Mouse (Mus musculus) adrenal gland (tissue): ENCODE data around the gene Nrsn2.
"Not testable (repeated sequence)": the region's sequence is repeated elsewhere in the genome, so short reads cannot be mapped to it uniquely, and the experiment has no call there.

ENCODE experiments used
- intact Hi-C: fragments of 180-260 bp; cut with DNase I; formaldehyde crosslinking; loops from one replicate; pipeline ENCODE4 v1.15.1; 2025

Gene Nrsn2

DNA sequence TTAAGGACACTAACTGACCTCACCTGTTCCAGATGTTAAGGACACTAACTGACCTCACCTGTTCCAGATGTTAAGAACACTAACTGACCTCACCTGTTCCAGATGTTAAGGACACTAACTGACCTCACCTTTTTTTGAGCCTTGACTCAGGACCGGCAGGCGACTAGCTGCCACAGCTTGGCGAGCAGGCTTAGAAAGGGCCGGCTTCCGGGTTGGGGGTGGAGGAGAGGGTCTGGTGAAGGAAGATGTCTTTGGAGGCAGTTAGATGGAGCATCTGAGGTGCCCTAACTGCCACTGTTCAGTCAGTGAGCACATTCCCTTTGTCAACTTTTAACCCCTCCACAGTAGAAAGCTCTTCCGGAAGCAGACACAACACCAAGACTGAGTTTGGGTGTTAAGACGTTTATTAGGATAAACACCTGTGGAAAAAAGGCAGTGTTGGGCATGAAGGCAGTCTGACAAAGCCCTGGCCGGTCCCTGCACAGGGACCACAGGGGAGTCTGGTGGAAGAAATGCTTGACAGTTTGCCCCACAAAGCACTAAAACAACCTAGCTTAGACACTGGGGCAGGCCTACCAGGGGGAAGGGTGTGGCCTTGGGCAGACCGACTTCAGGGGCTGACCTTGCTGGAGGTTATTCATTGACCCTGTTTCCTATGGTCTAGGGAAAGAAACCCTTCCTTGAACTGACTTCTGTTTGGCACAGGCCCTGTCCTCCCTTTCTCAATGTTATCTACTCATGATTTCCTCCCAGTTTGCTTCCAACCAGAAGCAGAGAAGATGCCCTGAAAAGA is 17.0 kb upstream of the Nrsn2 start:
- intact Hi-C loops: loop anchor here (1.0 to 10.0 kb wide), 2 partner anchors 44 to 151 kb away; partner anchors contain the start of gene Defb29

DNA sequence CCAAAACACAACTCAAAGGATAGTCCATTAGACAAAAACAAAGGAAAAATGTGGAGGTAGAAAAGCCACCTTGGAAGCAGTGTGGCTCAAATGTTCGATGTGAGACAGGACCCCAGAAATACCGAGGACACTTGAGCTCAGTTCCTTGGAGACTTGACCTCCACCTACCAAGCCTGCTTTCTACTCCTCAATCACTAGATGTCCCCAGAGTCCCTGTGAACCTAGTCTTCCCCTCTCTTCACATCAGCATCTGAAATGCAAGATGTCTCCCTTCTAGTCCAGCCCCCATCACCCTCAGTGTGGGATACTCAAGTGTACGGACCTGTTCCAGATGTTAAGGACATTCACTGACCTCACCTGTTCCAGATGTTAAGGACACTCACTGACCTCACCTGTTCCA is 16.3 kb upstream of the Nrsn2 start:
- intact Hi-C loops: loop anchor here (1.0 to 10.0 kb wide), 2 partner anchors 45 to 152 kb away; partner anchors contain the start of gene Defb29

DNA sequence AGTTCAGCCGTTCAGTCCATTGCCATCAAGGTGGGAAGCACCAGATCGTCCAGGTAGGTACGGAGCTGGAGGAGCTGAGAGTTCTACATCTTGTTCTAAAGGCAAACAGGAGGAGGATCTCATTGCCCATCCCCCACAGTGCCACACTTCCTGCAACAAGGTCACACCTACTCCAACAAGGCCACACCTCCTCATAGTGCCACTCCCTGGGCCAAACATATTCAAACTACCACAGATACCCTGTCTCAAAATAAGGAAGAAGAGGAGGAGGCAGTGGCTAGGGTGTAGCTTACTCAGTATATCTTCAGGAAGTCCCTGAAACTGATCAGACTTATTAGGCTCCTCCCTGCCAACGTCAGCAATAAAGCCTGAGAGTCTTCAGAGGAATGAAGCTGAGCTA is 7.8 kb upstream of the Nrsn2 start:
- intact Hi-C loops: no loop called here

DNA sequence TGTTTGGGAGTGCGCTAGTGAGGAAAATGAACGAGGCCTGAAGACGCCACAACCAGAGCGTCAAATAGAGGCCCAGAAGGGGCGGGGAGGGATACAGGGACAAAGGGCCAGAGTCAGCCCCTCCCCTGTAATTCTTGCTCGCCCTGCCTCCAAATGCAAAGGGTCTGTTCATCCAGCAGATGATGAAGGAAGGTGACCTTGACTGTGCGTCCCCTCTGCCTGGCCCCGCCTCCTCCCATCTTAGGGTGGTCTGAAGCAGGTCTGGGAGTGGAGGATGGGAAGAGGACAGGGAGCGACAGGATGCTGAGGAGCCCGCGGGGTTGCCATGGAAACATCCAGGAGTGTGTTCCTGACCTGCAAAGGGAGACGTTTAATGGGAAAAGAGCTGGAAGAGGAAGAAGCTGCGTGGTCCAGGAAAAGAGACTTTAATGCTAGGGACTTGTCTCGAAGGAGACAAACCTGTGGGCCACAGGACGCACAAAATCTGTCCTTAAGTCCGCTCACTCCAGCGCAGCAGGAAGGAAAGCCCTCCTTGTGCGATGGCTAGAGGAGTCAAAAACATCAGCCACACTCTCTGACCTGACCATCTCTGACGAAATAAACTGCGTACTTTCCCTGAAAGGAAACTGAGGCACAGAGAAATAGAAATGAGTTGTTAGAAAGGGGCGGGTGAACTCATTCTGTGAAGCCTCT is 640 bp downstream of the Nrsn2 start:
- intact Hi-C loops: no loop called here

DNA sequence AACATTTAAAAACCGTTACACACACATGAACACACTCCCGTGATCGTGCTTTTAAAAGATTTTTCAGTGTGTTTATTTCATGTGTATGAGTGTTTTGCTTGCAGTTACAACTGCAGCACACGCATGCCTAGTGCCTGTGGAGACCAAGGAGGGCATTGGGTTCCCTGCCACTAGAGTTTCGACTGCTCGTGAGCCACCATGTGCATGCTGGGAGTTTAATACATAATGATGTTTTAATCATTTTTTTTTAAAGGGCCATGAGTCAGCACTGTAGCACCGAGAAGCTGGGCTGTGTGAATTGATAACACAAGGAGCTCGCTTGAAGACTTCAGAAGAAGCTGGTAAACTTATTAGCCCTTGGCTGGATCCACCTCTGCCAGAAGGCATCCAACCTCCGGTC is 2.9 kb downstream of the Nrsn2 start:
- intact Hi-C loops: no loop called here

DNA sequence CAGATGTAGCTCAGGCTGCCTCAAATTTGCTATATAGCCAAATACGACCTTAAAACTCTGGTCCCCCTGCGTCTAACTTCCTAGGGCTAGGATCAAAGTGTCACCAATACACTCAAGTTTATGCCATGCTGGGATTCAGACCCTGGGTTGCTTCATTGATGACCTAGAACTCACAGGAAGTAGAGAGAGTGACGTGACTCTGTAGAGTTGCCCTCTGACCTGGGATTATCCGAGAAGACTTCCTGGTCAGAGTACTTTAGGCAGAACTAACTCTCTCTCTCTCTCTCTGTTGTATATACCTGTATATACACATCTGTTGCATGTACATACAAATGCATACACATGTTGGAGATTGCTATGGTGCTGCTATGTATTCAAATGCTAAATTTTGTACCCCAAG is 3.8 kb downstream of the Nrsn2 start:
- intact Hi-C loops: no loop called here

DNA sequence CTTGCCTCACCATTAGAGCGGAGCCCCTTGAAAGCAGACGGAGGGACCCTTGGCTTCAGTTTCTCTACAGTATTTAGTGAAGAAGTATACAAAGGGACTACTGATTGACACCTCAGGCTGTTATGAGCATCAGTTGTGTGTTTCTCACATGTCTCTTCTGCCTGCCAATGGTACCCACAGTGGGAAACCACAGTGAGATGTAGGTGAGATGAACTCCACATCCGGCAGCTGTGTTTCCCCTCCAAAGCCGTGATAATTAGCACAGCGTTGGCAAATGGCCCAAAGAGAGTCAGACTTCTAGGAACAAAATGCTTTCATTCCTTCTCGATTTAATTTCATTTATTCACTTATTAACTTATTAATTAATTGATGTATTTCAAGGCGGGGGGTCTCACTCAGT is 4.3 kb downstream of the Nrsn2 start:
- intact Hi-C loops: no loop called here

DNA sequence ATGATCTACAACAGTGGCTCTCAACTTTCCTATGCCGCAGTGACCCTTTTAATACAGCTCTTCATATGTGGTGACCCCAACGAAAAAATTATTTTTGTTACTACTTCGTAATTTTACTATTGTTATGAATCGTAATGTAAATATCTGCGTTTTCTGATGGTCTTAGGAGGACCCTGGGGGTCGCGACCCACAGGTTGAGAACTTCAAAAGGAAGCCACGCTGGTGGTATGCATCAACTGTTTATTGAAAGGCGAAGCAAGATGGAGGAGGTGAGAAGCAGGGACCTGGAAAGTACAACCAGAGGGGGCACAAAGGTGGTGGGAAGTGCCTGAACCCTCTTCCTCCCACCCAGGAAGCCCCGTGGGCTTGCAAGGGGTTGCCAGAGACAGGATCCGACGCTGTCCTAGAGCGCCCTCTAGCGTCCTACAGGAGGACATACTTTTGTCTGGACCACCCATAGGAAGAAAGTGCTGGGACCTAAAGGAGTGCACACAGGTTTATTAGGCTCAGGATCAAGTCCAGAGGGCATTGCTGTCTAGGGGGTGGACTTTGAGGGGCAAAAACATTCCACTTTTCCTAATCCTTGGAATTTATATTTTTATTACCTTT is 7.8 kb downstream of the Nrsn2 start:
- intact Hi-C loops: loop anchor here (1.0 kb wide), 1 partner anchor 279 kb away; no protein-coding TSS in a partner anchor

DNA sequence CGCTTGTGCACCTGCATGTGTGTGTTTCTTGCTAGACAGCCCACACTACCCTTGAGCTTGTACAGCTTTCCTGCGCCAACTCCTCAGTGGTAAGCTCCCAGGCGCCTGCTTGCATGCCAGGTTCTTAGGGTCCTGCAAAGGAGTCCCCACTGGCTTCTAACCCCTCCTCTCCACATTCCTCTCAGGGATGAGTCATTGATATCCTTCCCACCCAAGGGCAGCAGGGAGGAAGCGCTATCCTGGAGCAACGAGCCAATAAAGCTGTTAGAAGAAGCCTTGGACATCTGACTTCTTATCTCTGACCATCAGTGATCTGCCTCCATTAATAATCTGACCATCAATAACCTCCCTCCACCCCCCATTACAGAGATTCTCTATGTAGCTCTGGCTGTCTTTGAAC is 8.5 kb downstream of the Nrsn2 start:
- intact Hi-C loops: loop anchor here (1.0 kb wide), 1 partner anchor 279 kb away; no protein-coding TSS in a partner anchor

DNA sequence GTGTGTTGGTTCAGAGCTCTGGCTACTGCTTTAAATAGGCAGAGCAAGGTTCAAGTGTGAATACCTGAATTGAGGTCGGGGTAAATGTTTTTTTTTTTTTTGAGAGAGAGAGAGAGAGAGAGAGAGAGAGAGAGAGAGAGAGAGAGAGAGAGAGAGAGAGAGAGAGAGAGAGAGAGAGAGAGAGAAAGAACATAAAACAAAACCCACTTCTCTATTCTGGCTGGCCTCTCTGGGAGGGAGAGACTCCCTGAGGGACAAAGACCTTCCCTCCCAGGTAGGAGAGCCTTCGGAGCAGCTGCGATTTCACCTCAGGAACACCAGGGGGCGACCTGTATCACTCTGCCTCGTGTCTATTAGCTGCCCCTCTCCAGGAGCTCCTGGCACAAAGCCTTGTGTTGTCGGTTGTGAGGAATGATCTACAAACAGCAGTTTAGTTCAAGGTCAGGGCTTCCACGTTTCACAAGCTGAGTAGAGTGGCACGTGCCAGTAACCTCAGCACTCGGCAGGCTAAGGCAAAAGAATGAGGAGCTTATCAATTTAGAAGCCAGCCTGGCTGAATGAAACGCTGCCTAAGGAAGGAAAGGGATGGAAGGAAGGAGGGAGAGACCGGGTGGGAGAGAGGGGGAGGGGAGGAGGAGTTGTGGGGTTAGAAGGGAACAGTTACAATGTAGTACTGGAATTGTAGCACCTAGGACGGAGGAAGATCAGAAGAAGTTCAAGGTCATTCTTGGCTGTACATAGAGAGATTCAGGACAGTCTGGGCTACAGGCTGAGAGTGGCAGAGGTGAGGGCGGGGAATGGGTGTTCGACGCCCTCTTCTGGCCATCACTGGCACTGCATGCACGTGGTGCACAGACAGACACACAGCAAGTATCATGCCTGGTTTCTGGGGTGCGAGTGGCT is 12.9 kb downstream of the Nrsn2 start:
- intact Hi-C loops: no loop called here

DNA sequence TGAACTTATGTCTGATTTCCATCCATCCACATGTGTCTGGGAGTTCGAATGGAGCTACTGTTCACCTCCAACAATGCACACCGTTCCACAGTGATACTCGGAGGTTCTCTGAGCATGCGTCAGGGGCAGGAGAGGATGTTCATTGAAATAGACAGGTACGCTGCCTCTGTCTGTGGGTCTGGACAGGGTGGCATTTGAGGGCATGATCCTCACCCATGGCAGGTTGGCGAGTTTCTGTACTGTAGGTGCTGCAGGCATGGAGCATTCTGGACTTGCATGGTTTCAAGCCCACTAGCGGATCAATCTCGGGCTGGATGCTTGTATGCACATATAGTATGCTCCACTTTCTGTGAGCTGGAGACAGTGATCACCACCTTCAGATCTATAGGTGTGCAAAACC is 15.2 kb downstream of the Nrsn2 start:
- intact Hi-C loops: no loop called here

DNA sequence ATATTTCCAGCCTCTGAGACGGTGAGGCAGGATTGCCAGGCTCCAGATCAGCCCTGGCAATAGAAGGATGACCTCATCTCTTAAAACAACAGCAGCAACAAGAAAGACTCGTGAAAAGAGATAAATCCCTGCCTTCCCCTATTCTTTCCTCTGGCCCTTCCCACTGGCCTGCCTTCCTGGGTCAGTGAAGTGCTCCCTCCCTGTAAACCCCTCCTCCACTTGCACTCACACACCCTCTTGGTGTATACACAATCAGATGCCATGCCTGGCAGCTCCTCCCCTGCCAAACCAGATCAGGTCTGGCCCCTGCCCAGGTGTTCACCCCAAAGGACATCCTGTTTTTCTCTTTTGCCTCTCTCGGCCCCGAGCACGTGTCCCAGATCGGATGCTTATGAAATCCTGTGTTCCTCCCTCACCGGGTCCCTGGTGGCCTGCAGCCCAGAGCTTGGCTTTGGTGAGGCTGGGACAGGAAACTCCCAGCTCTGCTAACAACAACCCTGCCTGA is 16.1 kb downstream of the Nrsn2 start:
- intact Hi-C loops: no loop called here

DNA sequence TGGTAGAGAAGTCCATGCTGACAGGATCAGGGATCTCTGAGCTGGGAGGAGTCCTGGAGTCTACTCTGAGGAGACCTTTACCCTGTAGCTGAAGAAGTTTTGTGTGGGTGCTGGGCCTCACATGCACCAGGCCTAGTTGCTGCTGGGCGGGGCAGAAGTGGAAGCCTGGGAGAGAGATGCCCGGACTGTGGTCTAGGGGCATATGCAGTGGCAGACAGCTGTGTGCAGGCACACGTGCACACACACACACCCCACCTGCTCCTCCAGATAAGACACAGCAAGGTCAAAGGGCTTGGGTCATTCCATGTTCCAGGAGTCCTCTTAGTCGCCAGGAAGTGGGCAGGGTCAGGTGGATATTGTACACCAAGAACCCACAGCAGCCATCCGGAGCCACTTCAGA is 16.8 kb downstream of the Nrsn2 start:
- intact Hi-C loops: no loop called here

DNA sequence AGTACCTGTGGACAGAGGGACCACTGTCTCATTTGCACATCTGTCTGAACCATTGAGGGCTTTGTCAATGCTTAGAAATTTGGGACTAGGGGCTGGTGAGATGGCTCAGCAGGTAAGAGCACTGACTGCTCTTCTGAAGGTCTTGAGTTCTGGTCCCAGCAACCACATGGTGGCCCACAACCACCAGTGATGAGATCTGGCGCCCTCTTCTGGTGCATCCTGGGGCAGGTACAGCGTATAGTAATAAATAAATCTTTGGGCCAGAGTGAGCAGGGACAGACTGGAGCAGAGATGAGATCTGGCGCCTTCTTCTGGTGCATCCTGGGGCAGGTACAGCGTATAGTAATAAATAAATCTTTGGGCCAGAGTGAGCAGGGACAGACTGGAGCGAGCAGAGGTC is 17.5 kb downstream of the Nrsn2 start:
- intact Hi-C loops: not testable (repeated sequence)

DNA sequence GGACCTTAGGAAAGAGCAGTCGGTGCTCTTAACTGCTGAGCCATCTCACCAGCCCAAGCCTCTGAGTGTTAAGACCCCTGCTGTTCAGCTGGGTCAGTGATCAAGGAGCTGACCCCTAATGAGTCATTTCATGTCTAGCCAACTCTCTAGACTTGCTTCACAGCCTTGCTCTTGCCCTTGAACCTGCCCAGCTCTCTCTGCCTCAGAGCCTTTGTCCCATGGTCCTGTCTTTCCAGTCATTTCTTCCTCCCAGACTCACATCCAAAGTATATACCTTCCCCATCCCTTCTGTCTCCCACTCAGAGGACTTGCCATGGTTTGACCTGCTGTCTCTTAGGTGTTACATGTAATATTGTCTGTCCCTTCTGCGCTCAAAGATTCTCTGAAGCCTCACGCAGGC is 19.2 kb downstream of the Nrsn2 start:
- intact Hi-C loops: no loop called here

DNA sequence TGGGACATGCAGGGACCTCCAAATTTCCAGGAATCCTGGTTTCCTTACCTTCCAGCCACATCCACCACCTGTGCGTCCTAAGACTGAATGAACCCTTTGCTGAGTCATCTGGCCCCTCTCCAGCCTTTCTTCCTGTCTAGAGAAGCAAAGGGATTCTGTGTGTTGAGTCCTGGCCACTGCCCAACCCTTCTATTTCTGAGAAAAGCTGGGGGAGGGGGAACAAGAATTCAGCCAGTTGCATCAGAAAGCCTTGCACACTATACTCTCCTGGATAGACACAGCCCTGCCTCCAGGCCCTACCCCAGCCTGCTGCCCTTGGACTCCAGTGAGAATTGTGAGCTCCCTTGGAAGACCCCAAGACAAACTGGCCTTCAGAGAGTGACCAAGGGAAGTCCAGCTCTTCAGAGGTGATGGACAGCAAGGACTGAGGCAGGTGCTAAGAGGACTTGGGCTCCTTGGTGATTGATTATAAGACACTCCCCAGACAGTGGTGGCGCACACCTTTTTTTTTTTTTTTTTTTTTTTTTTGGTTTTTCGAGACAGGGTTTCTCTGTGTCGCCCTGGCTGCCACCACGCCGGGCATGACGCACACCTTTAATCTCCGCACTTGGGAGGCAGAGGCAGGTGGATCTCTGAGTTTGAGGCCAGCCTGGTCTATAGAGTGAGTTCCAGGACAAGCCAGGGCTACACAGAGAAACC is 26.4 kb downstream of the Nrsn2 start:
- intact Hi-C loops: no loop called here

DNA sequence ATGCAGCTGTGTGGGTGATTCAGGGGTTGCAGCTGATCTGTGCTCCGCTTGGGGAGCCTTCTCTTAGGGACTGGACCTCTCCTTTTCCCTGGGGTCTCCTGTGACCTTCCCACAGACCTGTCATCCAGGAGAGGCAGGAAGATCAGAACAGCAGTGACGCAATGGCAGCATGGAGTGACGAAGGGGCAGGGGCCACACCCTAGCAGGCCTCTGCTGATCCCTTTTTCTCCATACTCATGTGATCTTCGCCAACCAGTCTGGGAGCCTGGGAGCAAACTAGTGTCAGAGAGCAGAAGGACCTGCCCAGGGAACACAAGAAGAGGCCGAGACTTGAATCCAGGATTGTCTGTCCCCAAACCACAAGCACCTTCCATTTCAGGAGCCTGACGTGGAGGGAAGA is 27.2 kb downstream of the Nrsn2 start:
- intact Hi-C loops: no loop called here

DNA sequence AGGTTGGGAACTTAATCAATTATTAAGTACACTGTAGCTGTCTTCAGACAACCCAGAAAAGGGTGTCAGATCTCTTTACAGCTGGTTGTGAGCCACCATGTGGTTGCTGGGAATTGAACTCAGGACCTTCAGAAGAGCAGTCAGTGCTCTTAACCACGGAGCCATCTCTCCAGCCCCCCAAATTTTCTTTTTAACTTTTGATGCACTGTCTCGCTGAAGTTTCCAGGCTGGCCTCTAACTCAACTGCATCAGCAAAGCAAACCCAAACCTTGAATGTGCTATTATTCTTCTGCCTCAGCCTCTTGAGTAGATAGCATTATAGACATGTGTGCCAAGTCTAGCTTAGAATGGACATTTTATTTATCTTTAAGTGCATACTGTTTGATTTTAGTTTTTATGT is 28.7 kb downstream of the Nrsn2 start:
- intact Hi-C loops: no loop called here

DNA sequence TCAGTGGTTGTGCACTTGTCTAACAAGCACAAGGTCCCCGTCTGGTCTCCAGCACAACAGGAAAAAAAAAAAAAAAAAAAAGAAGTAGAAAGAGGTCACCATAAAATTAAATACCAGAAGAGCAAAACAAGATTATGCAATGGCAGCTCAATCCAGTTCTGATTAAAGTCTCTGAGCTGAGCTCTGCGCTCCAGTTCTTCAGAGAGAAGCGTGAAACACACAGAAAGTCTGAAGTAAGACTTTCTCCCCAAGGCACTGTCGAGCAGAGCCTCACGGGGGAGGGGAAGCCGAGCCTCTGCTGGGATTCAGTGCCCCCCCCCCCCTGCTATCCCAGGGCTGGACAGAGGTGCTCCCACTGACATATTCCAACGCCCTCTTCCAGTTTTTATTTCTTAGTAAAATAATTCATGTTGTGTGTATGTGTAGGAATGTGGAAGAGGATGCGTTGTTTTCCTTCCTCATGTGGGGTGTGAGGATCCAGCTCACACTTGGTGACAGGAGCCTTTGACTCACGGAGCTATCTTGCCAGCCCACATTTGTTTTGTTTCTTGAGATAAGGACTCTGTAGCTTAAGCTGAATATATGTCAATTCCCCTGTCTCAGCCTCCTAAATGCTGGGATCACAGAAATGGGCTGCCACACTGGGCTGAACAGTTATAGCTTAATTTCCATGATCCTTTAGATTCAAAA is 29.5 kb downstream of the Nrsn2 start:
- intact Hi-C loops: no loop called here

DNA sequence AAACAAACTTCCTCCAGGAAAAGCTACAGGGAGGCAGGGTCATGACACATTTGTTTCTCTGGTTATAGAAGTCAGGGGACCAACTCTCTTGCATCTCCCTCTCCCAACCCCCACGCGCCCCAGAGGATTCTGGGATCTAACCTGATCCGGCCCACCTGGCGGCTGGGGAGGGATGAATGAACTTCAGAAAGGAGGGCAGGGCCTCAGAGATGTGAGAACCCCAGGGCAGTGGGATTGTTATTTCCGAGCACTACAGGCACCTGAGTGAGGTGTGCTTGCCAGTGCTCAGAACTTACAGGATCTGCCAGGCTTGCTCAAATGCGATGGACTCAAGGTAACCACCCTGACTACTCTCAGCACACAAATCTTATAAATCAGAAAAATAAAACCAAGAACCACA is 31.0 kb downstream of the Nrsn2 start:
- intact Hi-C loops: no loop called here
